Comparison of ENCODE assay signal across 14 mouse cellular contexts in the genomic region with DNA sequence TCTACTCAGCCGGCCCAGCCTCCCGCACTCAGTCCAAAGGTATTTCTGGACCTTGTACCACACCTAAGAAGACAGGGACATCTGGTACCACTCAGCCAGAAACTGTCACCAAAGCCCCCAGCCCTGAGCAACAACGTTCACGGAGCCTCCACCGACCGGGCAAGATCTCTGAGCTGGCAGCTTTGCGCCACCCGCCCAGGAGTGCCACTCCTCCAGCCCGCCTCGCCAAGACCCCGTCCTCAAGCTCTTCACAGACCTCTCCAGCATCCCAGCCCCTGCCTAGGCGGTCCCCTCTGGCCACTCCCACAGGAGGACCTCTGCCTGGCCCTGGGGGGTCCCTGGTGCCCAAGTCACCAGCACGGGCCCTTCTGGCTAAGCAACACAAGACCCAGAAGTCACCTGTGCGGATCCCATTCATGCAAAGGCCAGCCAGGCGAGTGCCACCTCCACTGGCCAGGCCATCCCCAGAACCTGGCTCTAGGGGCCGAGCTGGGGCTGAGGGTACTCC. TPM values are rescaled to one million over a fixed set of nuclear protein-coding genes. Genes with fewer than 3 reads are reported as not detected.
DNase-seq lines count a peak whose midpoint lies in the region; ATAC-seq and TF ChIP-seq lines count a peak whose summit lies in the region.
"Had no signal": no experiment of that assay in that cellular context is flagged by ENCODE, and none has a peak within 500 bp of the region (broad histone marks: within the 10 kb centered on the region; RNA-seq: fewer than 3 reads in every experiment).

No protein-coding gene starts in this region.

- peaks cover 23 to 44% of the 10 kb centered on the region in 2 experiments for H3K4me1 ChIP-seq in heart, embryonic 14.5 days (ENCODE audit: control insufficient read depth in 2 of 2, insufficient read depth in 2 of 2, low read length in 2 of 2)
- peaks cover under 1% of the 10 kb centered on the region; the same call in 1 of the 2 replicates for H3K4me1 ChIP-seq in stomach, postnatal 0 days (replicated peaks; ENCODE audit: control insufficient read depth, insufficient read depth)

- no peak overlapping the region for H3K27ac ChIP-seq in heart, embryonic 14.5 days (replicated peaks in 1 of 2; ENCODE audit: control insufficient read depth in 1 of 2, insufficient read depth in 1 of 2, low read depth in 2 of 2, low read length in 2 of 2)
- no peak overlapping the region for H3K27ac ChIP-seq in stomach, postnatal 0 days (replicated peaks)
- H3K27ac ChIP-seq: hindbrain, embryonic 15.5 days; limb, embryonic 15.5 days had no signal

- peaks cover 68% of the 10 kb centered on the region for H3K27me3 ChIP-seq in heart, embryonic 14.5 days (ENCODE audit: control insufficient read depth, insufficient read depth, low read length)
- 0 out of 2 replicates have a peak, but pooled peaks cover 9% of the 10 kb centered on the region for H3K27me3 ChIP-seq in stomach, postnatal 0 days (ENCODE audit: control insufficient read depth, insufficient read depth, low read length)
- H3K27me3 ChIP-seq: hindbrain, embryonic 15.5 days had no signal

- no peak for TF ChIP-seq CTCF in stomach, postnatal 0 days (IDR thresholded peaks at IDR 0.05; ENCODE audit: low read depth)

- peak; percentile 59 for DNase-seq in cerebellum, adult 11-12 months
- no peak for DNase-seq in cerebellum, adult 11 months
- DNase-seq in heart, adult 8-10 months (ENCODE audit: low spot score): no peak
- DNase-seq in right cerebral cortex, postnatal 4 days: peak; percentile 34
- no peak for DNase-seq in right cerebral cortex, postnatal 25 days
- DNase-seq in stomach, postnatal 0 days (ENCODE audit: low spot score): no peak
- DNase-seq: kidney, adult 8-10 months; lung, embryonic 14.5 days had no signal

- no peaks in the 10 kb centered on the region for H3K9me3 ChIP-seq in heart, embryonic 14.5 days (ENCODE audit: control insufficient read depth, low read length)
- no peaks in the 10 kb centered on the region for H3K9me3 ChIP-seq in stomach, postnatal 0 days (ENCODE audit: control insufficient read depth, low read length)
- H3K9me3 ChIP-seq: hindbrain, embryonic 15.5 days; limb, embryonic 15.5 days had no signal

- peaks cover 15% of the 10 kb centered on the region for H3K36me3 ChIP-seq in heart, embryonic 14.5 days (ENCODE audit: control insufficient read depth, insufficient read depth, low read length)
- H3K36me3 ChIP-seq in stomach, postnatal 0 days (ENCODE audit: control insufficient read depth, insufficient read depth, low read length): peaks cover 8% of the 10 kb centered on the region; the same call in 1 of the 2 replicates

- ATAC-seq in heart, embryonic 14.5 days (ENCODE audit: insufficient number of reproducible peaks, insufficient read depth, low FRiP score, low read depth): no peak
- no peak; the same call in 1 of the 2 replicates for ATAC-seq in stomach, postnatal 0 days (ENCODE audit: low FRiP score, low TSS enrichment)
- ATAC-seq in megakaryocyte, adult 5-6 weeks (ENCODE audit: poor library complexity, severe bottlenecking): no peak

- no peak overlapping the region for H3K4me3 ChIP-seq in heart, embryonic 14.5 days (ENCODE audit: control insufficient read depth in 1 of 2, insufficient read depth in 1 of 2, low read depth in 1 of 2, low read length in 2 of 2)
- no peak overlapping the region for H3K4me3 ChIP-seq in stomach, postnatal 0 days (ENCODE audit: low read depth, low read length)
- H3K4me3 ChIP-seq: erythroblast, embryonic 14.5 days; hindbrain, embryonic 15.5 days; limb, embryonic 15.5 days had no signal

- no peak overlapping the region for H3K4me2 ChIP-seq in heart, embryonic 14.5 days (ENCODE audit: low read length)
- H3K4me2 ChIP-seq in stomach, postnatal 0 days (replicated peaks; ENCODE audit: low read depth): no peak overlapping the region
- H3K4me2 ChIP-seq: hindbrain, embryonic 15.5 days; limb, embryonic 15.5 days; lung, embryonic 14.5 days had no signal

- TF ChIP-seq EP300 in stomach, postnatal 0 days (optimal IDR thresholded peaks at IDR 0.05): no peak

- 0 out of 2 replicates have a peak overlapping the region, but pooled peaks have one; percentile 16 for H3K9ac ChIP-seq in heart, embryonic 14.5 days (ENCODE audit: low read length)
- no peak overlapping the region for H3K9ac ChIP-seq in stomach, postnatal 0 days (ENCODE audit: low read length)
- H3K9ac ChIP-seq: hindbrain, embryonic 15.5 days; limb, embryonic 15.5 days; lung, embryonic 14.5 days had no signal

- WGBS in heart, embryonic 14.5 days: 31% methylated on average over 14 of the region's 16 CpGs
- 54% methylated on average over 16 of the region's 16 CpGs for WGBS in stomach, postnatal 0 days

RNA-seq across cellular contexts. Expression of a gene that starts 5.8 kb away (rescaled TPM):
- polyA plus RNA-seq in heart, embryonic 14.5 days (2014; fragmentation: Nextera tagmentation; extraction: Ambion mirVana): 28.9 and 30.8 TPM in 2 replicates
- total RNA-seq in heart, adult 8-10 months (2022): 10 to 100 TPM; 14.3 to 19.8 (median 16.3) TPM
- polyA plus RNA-seq in stomach, postnatal 0 days (2015; fragmentation: Nextera tagmentation; extraction: Ambion mirVana): 50.3 and 51.2 TPM in 2 replicates
- 25.6 and 27.4 TPM in 2 replicates for total RNA-seq in megakaryocyte, adult 5-6 weeks (2015)
- 13.8 and 17.8 TPM in 2 replicates for total RNA-seq in megakaryocyte, adult 5-6 weeks (2017)

RNA-seq across cellular contexts. Expression of a gene that starts 14.8 kb away (rescaled TPM):
- 1.4 TPM in 2 replicates for polyA plus RNA-seq in heart, embryonic 14.5 days (2014; fragmentation: Nextera tagmentation; extraction: Ambion mirVana)
- total RNA-seq in heart, adult 8-10 months (2022): 1 to 10 TPM; 1.7 to 3.1 (median 2.7) TPM
- 2.2 and 2.3 TPM in 2 replicates for polyA plus RNA-seq in stomach, postnatal 0 days (2015; fragmentation: Nextera tagmentation; extraction: Ambion mirVana)
- total RNA-seq in megakaryocyte, adult 5-6 weeks (2015): 0.32 and 0.83 TPM in 2 replicates
- not detected in 2 replicates for total RNA-seq in megakaryocyte, adult 5-6 weeks (2017)

RNA-seq across cellular contexts. Expression of a gene that starts 15.2 kb away (rescaled TPM):
- polyA plus RNA-seq in heart, embryonic 14.5 days (2014; fragmentation: Nextera tagmentation; extraction: Ambion mirVana): 1.4 and 1.6 TPM in 2 replicates
- 1 to 10 TPM; 3.1 to 7.6 (median 5.0) TPM for total RNA-seq in heart, adult 8-10 months (2022)
- 13.5 and 17.6 TPM in 2 replicates for polyA plus RNA-seq in stomach, postnatal 0 days (2015; fragmentation: Nextera tagmentation; extraction: Ambion mirVana)
- 0.16 and 0.96 TPM in 2 replicates for total RNA-seq in megakaryocyte, adult 5-6 weeks (2015)
- 0.37 TPM in 1 of 2 replicates, not detected in the other for total RNA-seq in megakaryocyte, adult 5-6 weeks (2017)

RNA-seq across cellular contexts. Expression of a gene that starts 18.8 kb away (rescaled TPM):
- 0.78 and 1.4 TPM in 2 replicates for polyA plus RNA-seq in heart, embryonic 14.5 days (2014; fragmentation: Nextera tagmentation; extraction: Ambion mirVana)
- 1 to 10 TPM; 2.2 to 3.1 (median 2.2) TPM for total RNA-seq in heart, adult 8-10 months (2022)
- 1.2 and 1.3 TPM in 2 replicates for polyA plus RNA-seq in stomach, postnatal 0 days (2015; fragmentation: Nextera tagmentation; extraction: Ambion mirVana)
- not detected in 2 replicates for total RNA-seq in megakaryocyte, adult 5-6 weeks (2015)
- not detected in 2 replicates for total RNA-seq in megakaryocyte, adult 5-6 weeks (2017)
- total RNA-seq: granulocyte monocyte progenitor cell, adult 5-6 weeks had no signal
- polyA plus RNA-seq: erythroblast, embryonic 14.5 days had no signal

RNA-seq across cellular contexts. Expression of a gene that starts 22.3 kb away (rescaled TPM):
- polyA plus RNA-seq in heart, embryonic 14.5 days (2014; fragmentation: Nextera tagmentation; extraction: Ambion mirVana): 648 and 723 TPM in 2 replicates
- total RNA-seq in heart, adult 8-10 months (2022): 100 to 1,000 TPM; 763 to 919 (median 846) TPM
- 766 and 821 TPM in 2 replicates for polyA plus RNA-seq in stomach, postnatal 0 days (2015; fragmentation: Nextera tagmentation; extraction: Ambion mirVana)
- 1,580 and 1,599 TPM in 2 replicates for total RNA-seq in megakaryocyte, adult 5-6 weeks (2015)
- total RNA-seq in megakaryocyte, adult 5-6 weeks (2017): 1,732 and 1,915 TPM in 2 replicates

Comparison
In these comparisons a context has a peak if more than half of its experiments do, and no peak if none do; other contexts are left out.
1. DNase-seq: peak in cerebellum, adult 11-12 months (single experiment) and right cerebral cortex, postnatal 4 days (single experiment); none in cerebellum, adult 11 months (single experiment), heart, adult 8-10 months (single experiment), right cerebral cortex, postnatal 25 days (single experiment) and stomach, postnatal 0 days (single experiment).